Mouse (Mus musculus) layer of hippocampus, postnatal 36 days (tissue): ENCODE data around the gene Med8. TPM values are rescaled to one million over a fixed set of nuclear protein-coding genes. Genes with fewer than 3 reads are reported as not detected.

ENCODE experiments used
- DNase-seq, 2 experiments: peaks; one replicate each; pipeline ENCODE4 v3.0.0; 2022
- total RNA-seq, 2 experiments: library from RNA; stranded (reverse); gene quantifications; 2 replicates each; pipeline ENCODE4 v1.2.3; 2021

Gene Med8
- total RNA-seq, result 10 to 100 TPM; 54.6 to 61.5 TPM

GRCm38 (mm10) chr4:118409142-118409900 is at the start of gene Med8, which contains the start of gene Szt2:
Gene Med8, plus strand, starts transcription at chr4:118409337.
Gene Szt2, minus strand, starts transcription at chr4:118409273.
- DNase-seq, result peak; percentile 88 to 89

GRCm38 (mm10) chr4:118359896-118360720 is 49.0 kb upstream of the Med8 start:
- peak; percentile 39 to 60 for DNase-seq

GRCm38 (mm10) chr4:118361451-118361850 is 47.7 kb upstream of the Med8 start:
- no peak for DNase-seq

DNA sequence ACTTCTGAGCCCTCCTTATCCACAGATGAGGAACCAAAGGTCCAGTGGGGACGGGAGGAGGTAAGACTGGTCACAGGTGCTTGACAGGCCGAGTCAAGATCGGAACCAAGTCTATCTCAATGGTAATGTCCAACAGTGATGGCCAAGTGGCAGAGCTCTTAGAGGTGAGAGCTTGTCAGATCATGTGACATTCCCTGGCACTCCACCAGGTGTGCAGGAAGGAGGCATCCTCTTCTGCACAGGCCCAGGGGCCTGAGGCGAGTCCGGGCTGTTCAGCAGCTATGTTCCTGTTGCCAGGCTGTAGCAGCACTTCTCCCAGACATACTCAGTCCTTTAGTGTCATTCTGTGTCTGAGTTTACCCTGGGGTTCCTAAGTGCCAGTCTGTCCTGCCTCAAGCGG is 46.3 kb upstream of the Med8 start:
- DNase-seq, result no peak

- DNase-seq, result no peak
Observed at GRCm38 (mm10) chr4:118363985-118364384, 45.2 kb upstream of the Med8 start.

DNA sequence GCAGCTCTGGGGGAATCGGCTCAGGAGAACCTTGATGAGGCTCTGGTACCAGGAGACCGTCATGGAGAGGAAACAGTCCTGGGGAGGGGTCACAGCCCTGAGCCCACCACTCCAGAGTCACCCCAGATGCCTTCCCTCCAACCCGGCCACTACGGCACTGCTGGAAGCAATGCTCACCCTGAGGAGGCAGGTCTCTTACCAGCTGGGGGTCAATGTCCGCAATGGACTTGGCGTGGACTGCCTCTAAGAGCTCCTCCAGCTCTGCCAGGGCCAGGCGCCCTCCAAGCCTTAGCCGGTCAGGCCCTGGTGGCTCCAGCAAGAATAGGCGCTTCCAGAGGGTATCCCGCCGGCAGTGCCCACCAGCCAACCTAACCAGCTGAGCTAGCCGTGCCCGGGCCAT is 44.5 kb upstream of the Med8 start:
- no peak for DNase-seq

DNA sequence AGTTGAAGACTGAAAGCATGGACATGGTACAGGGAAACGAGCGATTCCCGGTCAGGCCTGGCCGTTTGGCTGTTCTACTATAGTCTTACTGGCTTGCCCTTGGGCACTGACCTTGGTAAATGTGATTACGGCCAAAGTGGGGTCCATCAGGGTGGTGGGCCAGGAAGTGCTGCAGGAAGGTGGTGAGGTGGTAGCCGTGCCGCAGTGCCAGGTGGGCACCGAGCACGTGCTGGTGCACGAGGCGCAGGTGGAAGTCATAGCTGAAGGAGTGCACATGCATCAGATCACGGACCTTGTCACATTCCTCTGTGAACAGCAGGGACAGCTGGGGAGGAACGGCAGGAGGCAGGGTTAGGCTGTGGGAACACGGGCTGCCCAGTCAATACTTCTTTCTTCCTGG is 43.1 kb upstream of the Med8 start:
- DNase-seq, result no peak

DNA sequence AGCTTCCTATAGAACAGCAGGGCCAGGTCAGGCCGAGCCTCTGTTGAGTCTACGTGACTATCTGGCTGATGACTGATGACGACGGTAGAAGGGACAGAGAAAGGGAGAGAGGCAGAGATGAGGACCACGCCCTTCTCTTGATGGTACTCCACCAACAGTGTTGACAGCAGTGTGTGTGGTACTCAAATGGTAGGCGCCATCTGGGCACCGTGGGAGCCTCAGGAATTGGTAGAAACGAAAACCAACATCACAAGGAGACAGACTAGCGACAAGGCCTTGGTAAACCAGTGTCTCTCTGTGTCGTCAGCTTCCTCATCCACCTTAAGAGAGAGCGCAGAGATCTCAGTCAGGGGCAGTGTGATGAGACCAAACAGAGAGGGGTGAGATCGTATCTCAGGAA is 41.6 kb upstream of the Med8 start:
- peak in 1 of 2 experiments; percentile 34 for DNase-seq

DNA sequence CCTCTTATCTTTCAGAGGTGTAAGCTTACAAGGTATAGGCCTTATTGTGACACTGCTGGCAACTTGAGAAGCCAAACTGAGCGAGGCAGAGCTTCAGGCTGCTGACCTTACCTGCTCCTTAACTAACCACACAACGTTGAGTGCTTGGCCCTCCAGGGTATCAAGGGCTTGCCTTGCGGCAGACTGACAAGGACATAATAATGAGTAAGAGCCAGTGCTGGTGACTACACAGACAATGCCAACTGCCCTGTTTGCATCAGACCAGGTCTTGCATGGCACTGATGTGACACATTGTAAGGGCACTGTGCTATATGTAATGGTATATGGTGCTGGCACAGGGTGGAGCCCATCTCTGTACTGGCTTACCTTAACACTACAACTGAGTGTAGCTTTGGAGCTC is 40.5 kb upstream of the Med8 start:
- DNase-seq, result no peak

DNA sequence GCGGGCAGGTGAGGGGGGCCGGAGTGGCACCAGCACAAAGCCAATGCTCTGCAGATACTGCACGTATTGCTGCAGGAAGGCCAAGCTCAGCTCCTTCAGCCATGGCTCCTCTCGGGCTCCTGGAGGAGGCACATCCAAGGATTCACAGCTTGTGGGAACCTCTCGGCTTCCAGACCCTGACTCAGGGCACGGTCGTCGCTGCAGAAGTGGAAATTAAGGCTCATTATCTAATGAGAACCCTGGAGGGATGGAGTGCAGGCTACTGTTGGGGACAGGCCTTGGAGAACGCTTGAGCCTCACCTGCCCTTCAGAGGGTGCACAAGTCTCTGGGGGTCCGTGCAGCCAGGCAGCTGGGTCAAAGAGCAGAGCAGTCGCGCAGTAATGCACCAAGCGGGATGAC is 37.3 kb upstream of the Med8 start:
- DNase-seq, result no peak

DNA sequence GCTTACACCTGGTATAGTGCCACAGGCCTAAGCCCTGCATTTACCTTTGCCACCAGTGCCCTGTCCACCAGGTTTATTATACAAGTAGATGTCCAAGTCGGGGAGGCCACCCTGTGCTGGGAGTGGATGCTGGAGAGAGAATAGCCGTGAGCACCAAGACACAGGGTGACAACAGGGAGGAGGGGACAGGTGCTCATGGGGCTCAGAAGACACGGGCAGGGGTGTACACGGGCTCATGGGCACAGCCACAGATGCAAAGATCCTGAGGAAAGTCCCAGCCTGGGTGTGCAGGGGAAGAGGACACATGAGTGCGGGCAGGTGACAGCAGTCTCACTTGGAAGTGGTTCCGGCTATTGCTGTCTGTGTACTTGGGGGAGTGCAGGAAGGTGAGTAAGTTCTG is 33.1 kb upstream of the Med8 start:
- no peak for DNase-seq

DNA sequence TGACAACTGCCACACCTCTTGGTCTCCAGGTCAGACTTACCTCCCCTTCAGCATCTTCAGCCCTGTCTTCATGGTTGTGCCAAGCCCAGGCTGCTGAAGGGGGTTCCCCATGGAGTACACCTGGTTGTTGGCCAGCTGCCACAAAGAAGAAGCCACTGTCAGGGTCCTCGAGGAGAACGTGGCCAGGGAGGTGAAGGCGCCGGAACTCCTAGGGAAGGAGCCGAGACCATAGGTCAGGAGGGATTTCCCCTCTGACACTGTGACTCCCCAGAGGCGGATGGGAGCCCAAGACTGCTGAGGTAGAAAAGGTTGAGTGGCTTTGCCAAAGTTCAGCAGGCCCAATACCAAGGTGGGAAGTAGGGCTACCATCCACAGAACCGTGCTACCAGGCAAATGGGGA is 25.9 kb upstream of the Med8 start:
- DNase-seq, result no peak

- DNase-seq, result no peak
Observed at GRCm38 (mm10) chr4:118387316-118387715, 21.8 kb upstream of the Med8 start.

DNA sequence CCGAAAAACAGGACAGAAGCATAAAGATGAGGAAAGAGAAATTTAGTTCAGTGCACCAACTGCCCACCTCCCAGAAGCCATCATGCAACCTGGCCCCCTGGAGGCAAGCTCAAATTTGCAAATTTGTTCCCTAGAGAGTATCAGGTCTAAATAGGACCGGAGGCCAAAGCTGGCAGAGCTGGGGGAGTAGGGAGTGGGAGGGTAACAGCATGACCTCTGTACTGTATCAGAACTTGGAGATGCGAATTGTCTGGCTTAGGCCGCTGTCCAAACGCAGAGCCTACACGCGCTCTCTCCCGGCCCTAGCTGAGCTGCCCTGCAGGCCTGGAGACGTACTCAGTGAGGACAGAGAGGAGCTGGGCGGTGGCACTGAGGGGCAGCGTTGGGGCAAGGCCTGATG is 19.0 kb upstream of the Med8 start:
- no peak for DNase-seq

DNA sequence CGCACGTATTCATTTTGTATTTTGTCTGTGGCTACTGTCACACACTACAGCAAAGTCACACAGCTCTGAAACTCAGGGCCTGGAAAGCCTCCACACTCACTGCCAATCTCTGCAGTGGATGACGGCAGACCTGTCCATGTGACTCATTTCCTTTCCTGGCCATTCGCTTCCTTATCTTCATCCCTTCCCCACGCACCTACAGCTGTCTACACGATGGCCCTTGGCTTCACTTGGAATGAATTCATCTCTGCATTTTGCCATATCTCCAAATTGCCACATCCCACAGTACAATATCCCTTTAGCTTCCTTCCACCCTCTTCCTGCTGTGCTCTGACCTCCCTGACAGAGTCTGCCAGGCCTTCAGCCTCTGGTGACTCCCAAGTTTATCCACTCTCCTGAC is 14.6 kb upstream of the Med8 start:
- no peak for DNase-seq

DNA sequence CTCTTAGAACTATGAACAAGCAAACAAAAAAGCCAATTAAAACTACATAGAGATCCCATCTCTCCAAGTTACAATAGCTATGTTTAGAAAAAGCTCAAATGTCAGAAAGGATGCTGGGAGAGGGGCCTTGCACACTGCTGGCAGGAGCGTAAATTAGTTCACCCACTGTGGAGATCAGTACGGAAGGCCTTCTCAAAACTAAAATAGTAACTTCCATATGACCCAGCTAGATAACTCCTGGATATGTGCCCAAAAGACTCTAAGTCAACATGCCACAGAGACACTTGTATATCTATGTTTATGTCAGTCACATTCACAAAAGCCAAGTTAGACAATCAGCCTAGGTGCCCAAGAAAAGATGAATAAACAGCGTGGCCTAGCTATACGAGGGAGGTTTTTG is 13.8 kb upstream of the Med8 start:
- DNase-seq, result no peak

- no peak for DNase-seq
Observed at GRCm38 (mm10) chr4:118396433-118396832, 12.7 kb upstream of the Med8 start.

GRCm38 (mm10) chr4:118398400-118398799 is 10.7 kb upstream of the Med8 start:
- no peak for DNase-seq

- DNase-seq, result no peak
Observed at GRCm38 (mm10) chr4:118401421-118401820, 7.7 kb upstream of the Med8 start.

DNA sequence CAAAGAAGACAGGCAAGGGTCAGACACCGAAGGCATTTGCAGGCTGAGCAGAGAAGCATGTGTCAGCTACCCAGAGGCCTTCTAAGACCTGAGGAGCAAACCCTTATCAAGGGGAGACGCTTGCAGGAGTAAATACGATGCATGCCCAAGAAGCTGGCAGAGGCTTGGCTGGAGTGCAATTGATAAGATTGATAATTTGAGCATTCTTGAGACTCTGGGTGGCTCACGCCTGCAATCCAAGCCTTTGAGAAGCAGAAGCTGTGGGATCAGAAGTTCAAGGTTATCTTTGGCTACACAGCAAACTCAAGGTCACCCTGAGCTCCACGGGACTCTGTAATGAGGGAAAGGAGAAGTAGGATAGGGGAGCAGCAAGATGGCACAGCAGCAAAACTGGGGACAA is 7.2 kb upstream of the Med8 start:
- no peak for DNase-seq

DNA sequence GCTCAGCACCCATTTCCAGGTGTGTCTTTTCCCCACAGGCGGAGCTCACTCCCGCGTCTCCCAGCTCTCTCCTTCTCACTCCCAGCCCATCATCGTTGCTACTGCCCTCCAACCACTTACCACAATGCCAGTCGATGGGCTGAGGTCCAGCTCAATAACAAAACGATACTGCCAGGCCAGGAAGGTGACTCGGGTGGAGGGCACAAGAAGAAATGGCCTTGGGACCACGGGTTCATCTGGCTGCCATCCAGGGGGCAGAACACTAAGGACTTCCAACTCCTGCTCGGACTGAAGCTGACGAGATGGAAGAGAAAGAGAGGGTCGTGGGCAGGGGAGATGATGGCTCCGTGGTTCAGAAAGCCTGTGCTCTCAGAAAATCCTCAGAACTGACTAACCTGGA is 6.4 kb upstream of the Med8 start:
- DNase-seq, result no peak

- no peak for DNase-seq
Observed at GRCm38 (mm10) chr4:118410871-118411270, 1.7 kb downstream of the Med8 start.

GRCm38 (mm10) chr4:118413553-118413952 is 4.4 kb downstream of the Med8 start:
- DNase-seq, result no peak

GRCm38 (mm10) chr4:118415779-118416178 is 6.6 kb downstream of the Med8 start:
- DNase-seq, result peak in 1 of 2 experiments; percentile 18
